Mouse (Mus musculus) liver, adult 2 months (tissue): ENCODE data around the gene Bin2. TPM values are rescaled to one million over a fixed set of nuclear protein-coding genes. Genes with fewer than 3 reads are reported as not detected.

Experiments
- DNase-seq: peaks from one replicate; pipeline ENCODE4 v3.0.0-alpha.2; 2011; ENCODE audit warnings: low read depth, low spot score; ENCODE audit errors: extremely low read depth
- H3K27ac ChIP-seq: fragments of 200-500 bp; replicated peaks from 2 replicates; pipeline ENCODE4 v1.5.1; 2012; ENCODE audit warnings: low read depth, mild to moderate bottlenecking, control low read depth, inconsistent platforms, low read length; ENCODE audit not compliant: insufficient read depth
- H3K27me3 ChIP-seq: fragments of 200-500 bp; 2 replicates; pipeline ENCODE4 v1.6.1; 2012; ENCODE audit warnings: mild to moderate bottlenecking, moderate library complexity, low read length, inconsistent platforms; ENCODE audit not compliant: control insufficient read depth, insufficient read depth
- H3K36me3 ChIP-seq: fragments of 200-500 bp; 2 replicates; pipeline ENCODE4 v1.6.1; 2012; ENCODE audit warnings: low read length, inconsistent platforms; ENCODE audit not compliant: control insufficient read depth, insufficient read depth
- H3K4me1 ChIP-seq: fragments of 200-500 bp; 2 replicates; pipeline ENCODE4 v1.6.1; 2011; ENCODE audit warnings: low read length; ENCODE audit not compliant: control insufficient read depth, insufficient read depth
- H3K4me3 ChIP-seq: fragments of 200-500 bp; 2 replicates; pipeline ENCODE4 v1.5.1; 2011; ENCODE audit warnings: low read depth, mild to moderate bottlenecking, control low read depth, low read length, moderate library complexity; ENCODE audit not compliant: insufficient read depth
- H3K79me2 ChIP-seq: fragments of 200-500 bp; 2 replicates; pipeline ENCODE4 v1.6.1; 2012; ENCODE audit warnings: inconsistent platforms, mild to moderate bottlenecking, low read length, moderate library complexity; ENCODE audit not compliant: control insufficient read depth, insufficient read depth
- H3K9ac ChIP-seq: fragments of 200-500 bp; 2 replicates; pipeline ENCODE4 v1.6.1; 2012; ENCODE audit warnings: low read depth, mild to moderate bottlenecking, control low read depth, inconsistent platforms, low read length
- CTCF ChIP-seq: fragments of 200-500 bp; IDR thresholded peaks from 2 replicates; pipeline ENCODE4 v1.5.1; 2011; ENCODE audit warnings: low read depth, low read length, control low read depth
- POLR2A ChIP-seq: fragments of 200-500 bp; IDR thresholded peaks from 2 replicates; pipeline ENCODE4 v1.6.1; 2011; ENCODE audit warnings: low read length, control low read depth; ENCODE audit not compliant: insufficient read depth; ENCODE audit errors: extremely low read depth
- WGBS: fragments of 180-500 bp; shearing (Covaris S2); methylation state at CpG from one replicate; pipeline ENCODE4 v1.1.7; 2018; 5-methylcytosine and 5-hydroxymethylcytosine counted together
- polyA plus RNA-seq: library from polyadenylated mRNA; depleted of rRNA; stranded (reverse); fragments of >200 nt; gene quantifications from 2 replicates; pipeline ENCODE4 v1.2.3, GENCODE M21; 2012; rRNA removed
- total RNA-seq: library from RNA; depleted of rRNA; stranded (reverse); fragments of >200 nt; gene quantifications from 2 replicates; pipeline ENCODE4 v1.2.3, GENCODE M21; 2014; rRNA removed

The Bin2 gene
- total and polyA plus RNA-seq, 2 experiments = 1.0 to 4.0 TPM

DNA sequence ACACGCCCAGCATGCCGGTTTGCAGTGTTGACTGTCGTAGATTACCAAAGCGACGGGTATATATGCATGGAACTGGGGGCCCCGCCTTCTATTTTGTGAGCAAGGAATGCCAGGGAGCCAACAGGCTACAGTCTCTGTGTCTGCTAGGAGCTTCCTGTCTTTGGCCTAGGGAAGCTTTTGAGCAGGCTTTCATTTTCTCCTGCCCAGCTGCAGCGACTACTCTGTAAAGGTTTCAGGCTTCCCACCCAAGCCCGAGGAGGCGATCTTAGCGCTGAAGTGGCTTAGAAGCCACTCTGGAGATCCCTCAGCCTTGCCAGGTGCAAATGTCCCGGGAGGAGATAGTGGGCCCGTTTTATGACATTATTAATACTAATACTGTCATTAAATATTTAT lies 70.5 kb downstream of the Bin2 start:
- Histone ChIP-seq H3K27ac (no peak overlapping the region; the same call in 1 of the 2 replicates), H3K79me2 (no peaks in the 10 kb centered on the region), H3K4me3 (peak overlapping the region; percentile 87), H3K4me1 (peaks cover 4% of the 10 kb centered on the region; the same call in 1 of the 2 replicates), H3K27me3 (no peaks in the 10 kb centered on the region), H3K9ac (peak overlapping the region; percentile 80), H3K36me3 (no peaks in the 10 kb centered on the region)
- no peak for TF ChIP-seq POLR2A
- TF ChIP-seq CTCF = no peak
- 2% methylated on average over 12 of the region's 12 CpGs for WGBS
- peak; percentile 34 for DNase-seq

DNA sequence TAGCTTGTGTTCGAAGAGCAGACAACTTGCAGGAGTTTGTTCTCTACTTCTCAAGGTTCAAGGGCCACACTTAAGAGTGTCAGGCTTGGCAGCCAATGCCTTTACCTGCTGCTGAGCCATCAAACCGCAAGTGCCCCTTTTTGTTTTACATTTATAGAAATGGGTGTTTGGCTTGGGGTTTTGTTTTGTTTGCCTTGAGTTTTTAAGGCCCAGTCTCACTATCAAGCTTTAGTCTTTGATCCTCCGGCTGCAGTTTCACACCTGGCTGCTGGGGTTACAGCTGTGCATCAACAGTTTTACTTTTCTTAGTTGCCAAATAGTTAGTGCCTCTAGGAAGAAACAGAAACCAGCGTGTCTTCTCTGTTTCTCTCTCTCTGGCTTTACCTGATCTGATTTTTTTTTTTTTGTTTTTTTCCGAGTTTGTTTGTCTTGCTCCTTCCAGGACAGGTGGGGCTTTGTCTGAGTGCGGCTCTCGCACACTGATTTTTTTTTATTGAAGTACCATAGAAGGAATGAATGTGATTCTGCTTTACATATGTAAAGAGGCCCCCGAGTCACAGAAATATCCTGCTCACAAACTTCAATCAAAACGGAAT lies 71.0 kb downstream of the Bin2 start:
- no peak for DNase-seq
- H3K27me3 ChIP-seq = no peaks in the 10 kb centered on the region
- WGBS = 33% methylated on average over 9 of the region's 9 CpGs
- H3K4me1 ChIP-seq = peaks cover 4% of the 10 kb centered on the region; the same call in 1 of the 2 replicates
- no peak overlapping the region for H3K27ac ChIP-seq
- peak overlapping the region; percentile 80; the same call in 1 of the 2 replicates for H3K9ac ChIP-seq
- H3K36me3 ChIP-seq = no peaks in the 10 kb centered on the region
- TF ChIP-seq POLR2A (no peak), CTCF (no peak)
- 0 out of 2 replicates have a peak overlapping the region, but pooled peaks have one; percentile 87 for H3K4me3 ChIP-seq
- no peaks in the 10 kb centered on the region for H3K79me2 ChIP-seq

- no peak overlapping the region for H3K27ac ChIP-seq
These were observed 76.5 kb downstream of the Bin2 start for GRCm38 (mm10) chr15:100592817-100593216.

More at GRCm38 (mm10) chr15:100592817-100593216, 76.5 kb downstream of the Bin2 start:
- no peak overlapping the region for H3K9ac ChIP-seq
- H3K27me3 ChIP-seq = no peaks in the 10 kb centered on the region
- peak; percentile 13 for DNase-seq
- no peak for TF ChIP-seq CTCF
- no peak for TF ChIP-seq POLR2A
- 65% methylated on average over 6 of the region's 6 CpGs for WGBS
- no peaks in the 10 kb centered on the region for H3K79me2 ChIP-seq
- H3K36me3 ChIP-seq = no peaks in the 10 kb centered on the region
- H3K4me1 ChIP-seq = no peaks in the 10 kb centered on the region
- no peak overlapping the region for H3K4me3 ChIP-seq

Other genes starting within 250 kb of the Bin2 start
- not detected in 2 replicates for gene Gm5475, start 247.4 kb downstream of the Bin2 start, total RNA-seq
- not detected in 2 replicates for gene Gm5475, start 247.4 kb downstream of the Bin2 start, polyA plus RNA-seq
- 14.5 and 22.3 TPM in 2 replicates for gene Slc11a2, start 244.5 kb downstream of the Bin2 start, total RNA-seq
- 23.2 and 25.2 TPM in 2 replicates for gene Slc11a2, start 244.5 kb downstream of the Bin2 start, polyA plus RNA-seq
- 18.7 and 21.1 TPM in 2 replicates for gene Letmd1, start 200.5 kb downstream of the Bin2 start, total RNA-seq
- 38.7 and 39.9 TPM in 2 replicates for gene Letmd1, start 200.5 kb downstream of the Bin2 start, polyA plus RNA-seq
- 0.92 and 1.1 TPM in 2 replicates for gene Csrnp2, start 174.1 kb downstream of the Bin2 start, total RNA-seq
- 0.78 and 1.1 TPM in 2 replicates for gene Csrnp2, start 174.1 kb downstream of the Bin2 start, polyA plus RNA-seq
- gene Tfcp2, start 117.5 kb downstream of the Bin2 start, total RNA-seq = 4.0 and 5.9 TPM in 2 replicates
- 3.9 and 5.8 TPM in 2 replicates for gene Tfcp2, start 117.5 kb downstream of the Bin2 start, polyA plus RNA-seq
- 1.9 and 2.0 TPM in 2 replicates for gene Pou6f1, start 69.6 kb downstream of the Bin2 start, total RNA-seq
- gene Pou6f1, start 69.6 kb downstream of the Bin2 start, polyA plus RNA-seq = 3.1 and 5.5 TPM in 2 replicates
- gene Dazap2, start 54.2 kb downstream of the Bin2 start, total RNA-seq = 50.3 and 60.2 TPM in 2 replicates
- gene Dazap2, start 54.2 kb downstream of the Bin2 start, polyA plus RNA-seq = 395 and 460 TPM in 2 replicates
- gene Smagp, start 32.6 kb downstream of the Bin2 start, total RNA-seq = 13.0 and 14.9 TPM in 2 replicates
- gene Smagp, start 32.6 kb downstream of the Bin2 start, polyA plus RNA-seq = 57.0 and 80.1 TPM in 2 replicates
- gene Cela1, start 18.4 kb upstream of the Bin2 start, total RNA-seq = 54.6 and 199 TPM in 2 replicates
- gene Cela1, start 18.4 kb upstream of the Bin2 start, polyA plus RNA-seq = 58.3 and 69.1 TPM in 2 replicates
- gene Galnt6, start 59.8 kb upstream of the Bin2 start, total RNA-seq = 0.46 and 0.87 TPM in 2 replicates
- 0.20 and 0.42 TPM in 2 replicates for gene Galnt6, start 59.8 kb upstream of the Bin2 start, polyA plus RNA-seq
- 0.18 and 1.1 TPM in 2 replicates for gene Slc4a8, start 92.2 kb upstream of the Bin2 start, total RNA-seq
- 0.16 and 0.29 TPM in 2 replicates for gene Slc4a8, start 92.2 kb upstream of the Bin2 start, polyA plus RNA-seq
- gene Scn8a, start 200.3 kb upstream of the Bin2 start, total RNA-seq = 1.4 and 3.0 TPM in 2 replicates
- gene Scn8a, start 200.3 kb upstream of the Bin2 start, polyA plus RNA-seq = 0.07 and 0.15 TPM in 2 replicates